Mouse (Mus musculus) c-Kit-positive CD71-negative TER-119-negative erythroid progenitor cells, embryonic 14.5 days (primary cell): ENCODE data around the gene Gm813.
"Not testable (repeated sequence)": the region's sequence is repeated elsewhere in the genome, so short reads cannot be mapped to it uniquely, and the experiment has no call there.

Source experiments
- DNase-seq: peaks from one replicate; pipeline ENCODE4 v3.0.0-alpha.2; 2013; ENCODE audit warnings: low read depth

Gene Gm813

DNA sequence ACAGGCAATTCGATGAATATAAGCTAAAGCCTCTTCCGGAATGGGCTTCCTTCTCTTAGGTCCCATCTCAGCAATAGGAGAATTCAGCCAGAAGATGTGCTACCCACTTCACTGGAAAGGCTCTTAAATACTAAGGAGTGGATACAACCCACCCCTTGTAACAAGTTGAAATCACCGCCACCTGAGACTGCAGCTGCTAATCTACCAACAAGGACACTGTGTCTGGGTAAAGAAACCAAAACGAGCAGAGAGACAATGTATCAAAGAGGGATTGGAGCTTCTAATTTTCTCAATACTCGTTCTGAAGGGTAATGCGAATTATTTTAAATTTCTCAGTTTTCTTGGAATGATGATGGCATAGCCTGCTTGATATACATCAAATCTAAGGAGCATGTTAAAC is at the start of gene Gm813:
Gene Gm813 (minus strand): TSS at position 101 of the 400 bp plus-strand sequence.
- DNase-seq = no peak

DNA sequence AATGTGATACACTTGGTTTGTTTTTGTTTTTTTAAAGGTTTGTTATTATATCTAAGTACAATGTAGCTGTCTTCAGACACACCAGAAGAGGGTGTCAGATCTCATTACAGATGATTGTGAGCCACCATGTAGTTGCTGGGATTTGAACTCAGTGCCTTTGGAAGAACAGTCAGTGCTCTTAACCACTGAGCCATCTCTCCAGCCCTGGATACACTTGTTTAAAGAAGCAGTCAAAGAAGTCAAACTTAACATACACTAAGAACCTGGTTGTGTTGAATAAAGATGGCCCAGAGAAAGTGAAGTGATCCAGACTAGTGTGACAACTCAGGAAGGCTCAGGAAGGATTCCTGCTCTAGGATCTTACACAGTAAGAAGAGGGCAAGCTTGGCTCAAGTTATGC is 48.4 kb upstream of the Gm813 start:
- DNase-seq = not testable (repeated sequence)

DNA sequence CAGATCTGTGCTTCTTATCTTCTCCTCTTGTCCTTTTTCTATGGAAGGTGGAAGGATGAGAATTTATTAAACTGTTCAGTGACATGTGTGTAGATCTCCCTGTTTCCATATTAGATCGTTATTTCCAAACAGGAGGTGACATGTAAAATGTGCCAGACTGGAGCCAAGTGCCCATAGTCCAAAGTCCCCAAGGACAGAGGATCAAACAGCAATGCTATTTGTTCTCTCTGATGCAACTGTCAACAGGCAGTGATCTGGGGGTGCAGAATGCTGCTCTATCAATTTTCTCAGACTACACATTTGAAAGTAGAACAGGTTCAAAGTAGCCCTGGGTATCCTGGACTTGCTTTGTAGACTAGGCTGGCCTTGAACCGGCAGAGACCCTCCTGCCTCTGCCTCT is 47.0 kb upstream of the Gm813 start:
- DNase-seq = no peak

DNA sequence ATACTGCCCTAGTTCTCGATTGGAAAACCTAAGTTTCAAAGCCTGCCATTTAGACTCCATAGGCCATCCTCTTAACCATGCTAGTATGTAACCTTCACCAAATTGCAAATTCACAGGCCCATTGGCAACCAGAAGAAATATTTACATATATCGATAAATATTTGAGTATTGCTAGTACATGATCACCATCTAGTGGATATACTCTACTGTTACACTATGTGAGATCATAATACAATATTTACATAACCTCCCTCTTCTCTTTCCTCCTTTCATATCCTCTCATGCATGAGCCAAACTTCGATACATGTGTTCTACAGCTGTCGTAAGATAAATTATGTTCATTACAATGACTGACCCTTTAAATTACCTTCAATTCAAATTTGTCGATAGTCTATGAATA is 46.2 kb upstream of the Gm813 start:
- no peak for DNase-seq

DNA sequence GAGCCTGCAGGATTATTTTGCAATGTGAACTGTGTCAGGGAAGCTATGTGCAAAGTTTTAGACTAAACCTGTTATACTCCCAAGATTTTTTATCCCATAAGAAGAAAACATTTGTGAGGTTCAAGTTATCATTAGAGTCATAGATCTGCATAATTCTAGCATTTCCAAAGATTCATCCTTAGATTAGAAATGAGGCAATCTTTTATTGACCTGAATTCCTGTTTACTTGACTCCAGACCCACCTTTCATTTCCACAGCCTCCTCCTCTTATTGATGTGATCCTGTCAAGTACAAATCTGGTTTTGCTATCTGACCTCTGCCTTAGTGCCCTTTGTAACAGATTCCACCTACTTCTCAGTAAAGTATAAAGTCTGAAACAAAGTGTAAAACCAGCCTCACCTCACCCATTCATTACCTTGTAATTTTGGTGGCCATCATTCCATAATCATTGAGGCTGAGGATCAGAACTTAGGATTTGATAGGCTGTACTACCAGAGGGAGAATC is 45.6 kb upstream of the Gm813 start:
- DNase-seq = no peak

DNA sequence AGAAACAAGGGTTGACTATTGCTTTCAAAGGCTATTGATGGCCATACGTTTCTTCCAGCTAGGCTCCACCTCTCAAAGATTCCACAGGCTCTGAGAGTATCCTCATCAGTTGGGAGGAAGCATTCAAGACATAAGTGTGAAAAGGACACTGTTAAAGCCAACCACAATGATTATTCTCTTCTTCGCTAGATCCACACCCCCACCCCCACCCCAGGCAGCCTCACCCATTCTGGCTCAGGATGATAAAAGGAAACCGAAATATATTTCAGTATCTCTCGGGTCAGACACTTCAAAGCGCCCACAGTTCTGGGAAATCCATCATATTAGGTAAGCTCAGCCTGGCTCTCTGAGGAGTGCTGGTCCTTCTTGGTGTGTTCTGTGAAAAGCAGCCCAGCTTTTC is 45.0 kb upstream of the Gm813 start:
- no peak for DNase-seq

DNA sequence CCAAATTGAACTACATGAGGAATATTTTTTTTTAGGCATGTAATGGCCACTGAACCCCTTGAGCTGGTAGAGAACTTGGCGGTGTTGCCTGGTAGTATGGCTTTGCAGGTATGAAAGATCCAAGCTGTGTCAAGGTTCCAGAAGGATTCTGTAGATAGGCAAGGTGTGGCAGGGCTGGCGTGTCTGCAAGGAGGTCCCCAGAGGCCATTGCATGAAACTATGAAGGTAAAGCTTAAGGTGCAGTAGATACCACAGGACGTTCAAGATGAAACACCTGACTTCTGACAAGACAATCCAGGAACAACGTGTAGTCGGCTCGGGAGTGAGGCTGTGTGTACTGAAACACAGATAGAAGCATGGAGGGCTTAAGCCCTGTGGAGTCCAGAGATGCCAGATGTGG is 41.9 kb upstream of the Gm813 start:
- no peak for DNase-seq

DNA sequence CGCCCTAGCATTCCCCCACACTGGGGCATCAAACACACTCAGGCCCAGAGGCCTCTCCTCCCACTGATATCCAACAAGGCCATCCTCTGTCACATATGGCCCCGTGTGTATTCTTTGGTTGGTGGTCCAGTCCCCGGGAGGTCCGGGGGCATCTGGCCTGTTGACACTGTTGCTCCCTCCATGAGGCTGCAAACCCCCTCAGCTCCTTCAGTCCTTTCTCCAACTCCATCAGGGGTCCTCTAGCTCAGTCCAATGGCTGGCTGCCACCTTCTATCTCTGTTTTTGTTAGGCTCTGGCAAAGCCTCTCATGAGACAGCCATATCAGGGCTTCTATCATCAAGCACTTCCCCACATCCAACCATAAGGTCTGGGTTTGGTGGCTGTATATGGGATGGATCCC is 39.7 kb upstream of the Gm813 start:
- no peak for DNase-seq

DNA sequence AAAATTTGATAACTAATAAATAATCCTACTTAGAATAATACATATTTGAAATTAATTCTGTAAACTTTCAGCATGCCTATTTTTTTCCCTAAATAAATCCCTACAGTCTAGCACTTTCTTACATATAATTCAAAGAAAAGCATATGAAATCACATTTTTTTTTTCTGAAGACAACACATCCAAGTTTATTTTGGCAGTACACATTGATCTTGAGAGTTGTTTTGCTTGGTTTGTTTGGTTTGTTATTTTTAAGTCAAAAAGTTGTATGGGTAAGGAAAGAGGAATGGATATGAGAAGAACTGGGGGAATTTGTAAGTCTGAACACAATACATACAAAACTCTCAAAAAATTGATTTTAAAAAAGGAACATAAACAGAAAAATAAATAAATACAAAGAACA is 39.0 kb upstream of the Gm813 start:
- no peak for DNase-seq

DNA sequence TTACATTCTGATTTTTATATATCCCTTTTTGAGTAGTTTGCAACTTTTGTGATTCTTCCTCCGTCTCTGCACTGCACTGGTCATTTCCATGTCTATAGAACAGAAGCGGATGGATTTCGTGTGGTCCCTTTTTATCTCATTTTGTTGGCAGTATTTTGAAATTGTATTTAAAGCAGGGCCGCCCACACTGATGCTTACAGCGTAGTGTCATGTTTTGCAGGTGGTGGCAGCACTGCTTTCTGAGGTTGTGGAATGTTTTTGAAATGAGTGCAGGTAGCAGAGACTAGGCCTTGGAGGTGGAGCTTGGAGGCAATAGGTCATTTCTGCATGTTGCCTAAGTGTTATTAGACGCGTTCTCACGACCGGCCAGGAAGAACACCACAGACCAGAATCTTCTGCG is 33.2 kb upstream of the Gm813 start:
- DNase-seq = no peak

DNA sequence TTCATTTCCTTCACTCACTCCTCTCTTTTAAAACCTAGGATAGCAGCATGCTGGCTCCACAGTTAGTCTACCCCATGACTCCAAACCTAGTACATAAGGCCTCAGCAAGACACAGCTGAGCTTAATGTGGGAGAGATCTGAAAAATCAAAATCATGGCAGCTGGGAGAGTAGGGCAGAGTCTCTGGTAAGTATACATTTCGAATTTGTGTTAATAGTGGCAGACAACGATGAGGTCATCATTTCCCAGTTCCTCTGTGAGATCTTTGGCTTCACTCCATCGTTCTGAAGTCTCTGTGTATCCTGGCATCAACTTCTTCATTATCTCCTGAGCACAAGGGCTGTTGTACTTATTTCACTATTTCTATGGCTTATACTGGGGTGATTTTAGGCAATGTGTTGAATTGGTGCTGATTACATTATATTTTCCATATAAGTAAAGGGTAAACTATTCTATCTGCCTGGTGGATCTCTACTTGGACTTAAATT is 22.0 kb upstream of the Gm813 start, which contains the start of gene E330017A01Rik:
Gene E330017A01Rik (minus strand): TSS at position 51 of the 487 bp plus-strand sequence.
- DNase-seq = no peak

DNA sequence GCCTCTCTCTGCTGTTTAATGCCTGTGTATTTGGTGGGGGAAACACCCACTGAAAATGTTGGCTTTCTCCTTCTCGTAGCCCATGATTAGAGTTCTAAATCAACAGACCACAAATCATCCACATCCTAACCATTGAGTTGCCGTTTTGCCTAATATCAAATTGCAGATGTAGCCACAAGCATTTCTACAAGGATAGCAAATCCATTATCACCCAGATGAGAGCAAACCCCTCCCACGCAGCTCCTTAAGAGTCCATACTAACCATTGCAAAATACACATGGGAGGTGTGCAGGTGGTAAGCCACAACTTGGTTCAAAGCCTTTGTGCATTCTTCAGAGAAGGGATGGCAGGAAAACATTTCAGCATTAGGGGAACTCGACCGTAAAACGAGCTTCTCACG is 21.2 kb upstream of the Gm813 start:
- DNase-seq = no peak

DNA sequence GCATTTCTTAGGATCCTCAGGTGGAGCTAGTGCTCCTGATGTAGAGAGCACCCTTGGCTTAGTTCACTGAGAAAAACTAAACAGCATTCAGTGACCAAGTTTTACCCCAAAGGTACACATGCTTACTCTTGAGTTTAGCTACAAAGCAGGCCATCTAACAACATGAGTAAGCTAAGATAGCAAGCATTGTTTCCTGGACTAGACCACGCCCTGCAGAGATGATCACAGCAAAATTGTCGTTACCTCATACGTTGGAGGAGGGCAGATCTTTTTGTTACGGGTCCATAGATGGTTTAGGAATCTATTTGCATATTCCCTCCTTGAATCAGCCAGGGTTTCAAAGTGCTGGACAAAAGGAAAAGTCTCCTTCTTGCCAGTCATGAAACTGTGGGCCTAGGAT is 20.7 kb upstream of the Gm813 start:
- DNase-seq = no peak

DNA sequence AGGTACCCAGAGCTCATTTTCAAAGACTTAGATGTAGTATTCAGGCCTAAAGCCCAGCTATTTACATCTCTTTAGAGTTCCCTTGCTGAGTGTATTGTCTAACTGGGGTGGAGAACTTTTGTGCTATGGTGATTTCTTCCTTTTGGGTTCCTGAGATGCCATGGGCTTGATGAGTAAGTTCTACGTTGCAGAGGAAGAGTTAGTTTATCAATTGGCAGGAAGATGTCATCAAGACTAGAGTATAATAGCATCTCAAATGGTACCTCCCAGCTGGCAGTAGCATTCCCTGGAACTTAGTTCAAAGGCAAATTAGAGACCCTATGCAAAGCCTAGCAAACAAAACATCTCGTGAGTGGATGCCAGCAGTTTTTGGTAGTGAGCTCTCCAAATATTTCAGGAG is 19.1 kb upstream of the Gm813 start:
- DNase-seq = no peak

DNA sequence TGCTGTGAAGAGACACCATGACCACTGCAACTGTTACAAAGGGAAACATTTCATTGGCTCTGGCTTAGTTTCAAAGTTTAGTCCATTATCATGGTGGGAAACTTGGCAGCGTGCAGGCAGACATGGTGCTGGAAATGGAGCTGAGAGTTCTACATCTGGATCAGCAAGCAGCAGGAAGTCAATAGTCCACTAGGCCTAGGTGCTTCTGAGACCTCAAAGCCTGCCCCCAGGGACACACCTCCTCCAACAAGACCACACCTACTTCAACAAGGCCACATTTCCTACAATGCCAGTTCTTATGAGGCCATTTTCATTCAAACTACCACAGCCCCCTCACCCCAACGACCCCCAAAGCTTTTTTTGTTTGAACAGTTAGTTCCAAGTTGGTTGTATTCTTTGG is 13.0 kb upstream of the Gm813 start:
- DNase-seq = no peak

DNA sequence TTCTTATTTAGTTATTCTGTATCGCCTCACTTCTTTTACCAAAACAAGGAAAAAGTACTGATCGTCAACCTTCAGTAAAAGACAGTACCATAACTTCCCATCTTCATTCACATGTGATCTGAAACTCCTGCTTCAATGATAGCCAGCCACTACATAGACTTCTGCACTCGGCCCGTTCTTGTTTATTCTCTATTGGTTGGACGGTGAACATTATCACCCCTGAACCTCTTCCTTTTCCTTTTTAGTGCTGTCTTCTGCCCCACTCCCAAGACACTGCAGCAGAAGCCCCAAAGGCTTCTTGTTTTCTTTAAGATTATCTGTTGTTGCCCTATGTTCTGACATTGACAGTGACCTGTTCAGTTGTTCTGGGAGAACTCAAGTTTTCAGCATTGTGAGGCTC is 12.2 kb upstream of the Gm813 start:
- no peak for DNase-seq

DNA sequence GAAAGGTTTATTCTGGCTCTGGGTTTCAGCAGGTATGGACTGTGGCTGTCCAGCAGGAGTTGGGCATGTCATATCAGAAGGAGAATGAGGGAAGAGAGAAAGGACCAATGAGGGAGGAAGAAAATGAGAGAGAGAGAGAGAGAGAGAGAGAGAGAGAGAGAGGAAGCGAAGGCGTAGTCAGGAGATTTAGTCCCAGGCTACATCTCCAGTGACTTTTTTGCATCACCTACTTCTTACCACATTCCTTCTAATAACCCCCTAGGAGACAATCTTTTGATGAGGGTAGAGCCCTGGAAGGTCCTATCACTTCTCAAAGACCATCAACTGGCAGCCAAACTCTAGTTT is 11.5 kb upstream of the Gm813 start:
- DNase-seq = no peak

DNA sequence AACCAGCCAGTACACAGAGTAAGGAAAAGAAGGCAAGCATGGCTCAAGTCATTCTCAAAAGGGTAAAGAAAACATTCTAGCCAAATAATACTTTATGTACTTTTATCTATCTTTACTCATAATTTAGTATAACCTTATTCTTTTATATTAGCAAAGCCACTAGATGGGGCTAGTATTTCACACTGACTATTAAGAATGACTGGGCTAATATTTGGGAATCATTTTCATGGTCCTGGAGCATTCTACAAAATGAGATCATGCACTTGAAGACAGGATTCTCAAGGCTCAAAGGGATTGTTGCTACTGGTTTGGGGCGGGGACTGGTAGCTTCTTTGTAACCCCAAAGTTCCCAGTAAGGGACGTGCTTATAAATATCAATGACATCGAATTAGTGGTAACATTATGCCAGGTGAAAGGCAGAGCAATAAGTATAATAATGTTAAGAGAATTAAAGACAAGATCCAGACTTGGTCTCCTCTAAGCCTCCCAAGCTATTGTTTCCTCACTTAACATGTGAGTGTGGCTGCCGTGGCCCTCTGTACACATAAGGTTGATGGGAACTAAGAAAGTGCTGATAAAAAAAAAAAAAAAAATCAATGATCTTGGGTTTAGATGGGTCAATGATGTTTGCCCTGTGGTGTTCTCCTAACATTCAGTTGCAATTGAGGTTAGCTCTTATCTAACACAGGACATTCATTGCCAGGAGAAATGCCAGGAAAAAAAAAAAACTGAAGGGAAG is 11.0 kb upstream of the Gm813 start:
- no peak for DNase-seq

DNA sequence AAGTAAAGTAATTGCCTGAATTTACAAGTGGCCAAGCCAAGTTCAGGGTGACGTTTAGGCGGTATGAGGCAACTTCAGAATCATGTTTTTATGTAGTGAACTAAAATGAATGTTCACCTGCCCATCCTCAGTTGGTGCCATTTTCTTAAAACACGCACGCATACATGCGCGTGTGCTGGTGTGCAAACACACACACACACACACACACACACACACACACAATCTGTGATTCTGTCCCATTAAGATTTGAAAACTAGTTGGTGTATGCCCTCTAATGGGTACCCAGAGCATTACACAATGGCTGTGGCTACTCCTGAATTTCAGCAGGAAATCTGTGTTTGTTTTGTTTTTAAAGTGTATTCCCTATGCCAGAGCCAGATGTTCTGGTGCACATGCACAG is 7.2 kb upstream of the Gm813 start:
- DNase-seq = no peak

DNA sequence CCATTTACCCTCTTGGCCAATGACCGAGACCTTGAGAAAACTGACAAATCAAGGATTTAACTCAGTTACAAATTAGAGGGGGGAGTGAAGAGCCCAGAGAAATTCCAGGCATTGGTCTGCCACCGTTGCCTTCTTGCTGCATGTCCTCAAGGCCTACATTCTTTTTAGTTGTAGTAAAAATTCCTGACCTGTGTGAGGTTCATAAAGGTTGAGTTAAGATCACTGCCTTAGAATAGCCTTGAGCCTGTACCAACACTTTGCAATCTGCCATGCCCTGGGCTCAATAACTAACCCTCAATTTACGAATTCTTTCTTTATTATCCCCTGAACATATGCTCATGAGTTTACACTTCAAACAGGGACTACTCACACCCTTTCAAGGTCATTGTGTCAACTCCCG is 6.3 kb upstream of the Gm813 start:
- DNase-seq = no peak

DNA sequence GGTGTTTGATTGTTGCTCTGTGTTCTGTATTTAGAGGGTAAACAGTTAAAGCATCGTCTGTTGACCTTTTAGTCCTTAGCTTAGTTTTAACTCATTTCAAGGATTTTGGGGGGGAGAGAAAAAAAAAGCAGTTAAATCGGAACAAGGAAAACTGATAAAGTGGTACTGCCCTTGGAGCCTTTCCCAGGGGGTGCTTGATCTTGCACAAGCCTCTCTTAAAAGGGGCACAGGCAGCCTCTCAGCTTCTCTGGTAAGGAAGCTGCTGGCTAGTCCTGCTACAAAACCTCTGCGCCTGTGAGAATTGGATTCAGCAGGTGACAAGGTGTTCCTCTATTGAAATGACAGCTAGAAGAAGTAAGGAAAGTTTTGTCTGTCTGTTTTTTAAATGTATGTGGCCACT is 5.6 kb upstream of the Gm813 start:
- no peak for DNase-seq

DNA sequence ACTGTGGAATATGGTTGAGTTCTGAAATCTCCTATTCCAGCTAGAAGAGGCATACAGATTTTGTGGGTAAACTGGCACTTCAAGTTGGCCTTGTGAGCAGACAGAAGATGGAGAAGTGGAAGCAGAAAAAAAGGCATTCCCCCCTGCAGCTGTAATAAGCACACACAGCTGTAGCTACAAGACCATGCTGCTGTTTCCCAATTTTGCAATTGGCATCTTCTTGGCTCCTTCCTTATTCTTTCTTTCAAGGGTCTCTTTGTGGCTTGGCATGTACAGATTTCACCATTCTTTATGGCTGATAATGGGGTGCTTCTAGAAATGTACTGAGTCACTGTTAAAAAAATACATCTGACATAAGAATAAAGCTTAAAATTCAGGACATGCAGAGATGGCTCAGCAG is 568 bp upstream of the Gm813 start:
- DNase-seq = no peak

DNA sequence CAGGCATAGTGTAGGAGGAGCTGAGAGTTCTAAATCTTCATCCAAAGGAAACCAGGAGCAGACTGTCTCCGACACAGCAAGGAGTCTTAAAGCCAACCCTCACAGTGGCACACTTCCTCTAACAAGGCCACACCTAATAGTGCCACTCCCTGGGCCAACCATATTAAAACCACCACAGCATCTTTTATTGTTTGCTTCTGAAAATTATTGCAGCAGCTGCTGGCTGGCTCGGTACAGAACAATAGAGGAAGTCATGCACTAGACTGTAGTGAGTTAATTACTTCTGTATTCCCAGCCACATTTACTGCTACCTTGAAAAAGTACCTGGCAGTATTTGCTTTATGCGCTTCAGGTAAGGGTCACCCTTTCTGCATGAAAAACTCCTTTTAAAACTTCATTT is 3.8 kb downstream of the Gm813 start:
- no peak for DNase-seq

DNA sequence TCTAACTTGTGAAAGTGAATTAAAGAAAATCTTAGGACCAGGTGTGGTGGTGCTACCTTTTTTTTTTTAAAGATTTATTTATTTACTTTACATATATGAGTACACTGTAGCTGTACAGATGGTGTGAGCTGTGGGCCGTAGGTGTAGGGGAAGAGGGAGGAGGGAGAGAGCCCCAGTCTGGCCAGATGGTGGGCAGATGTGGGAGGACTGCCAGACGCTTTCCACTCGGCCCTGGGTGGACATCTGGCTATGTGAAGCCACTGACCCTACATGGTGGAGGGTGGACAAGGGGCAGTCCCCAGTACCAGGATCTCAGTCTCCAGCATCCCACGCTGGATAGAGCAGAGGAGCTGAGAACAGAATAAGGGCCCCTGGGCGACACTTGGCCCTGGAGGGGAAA is 9.7 kb downstream of the Gm813 start:
- no peak for DNase-seq
